Mouse (Mus musculus) erythroblast, embryonic 14.5 days (primary cell): ENCODE measurements around the gene Lrrc4c.

ENCODE experiments used
- GATA1 ChIP-seq: IDR thresholded peaks from 2 replicates; pipeline ENCODE4 v1.6.1; 2012; ENCODE audit warnings: low read length, inconsistent platforms, mixed read lengths
- TAL1 ChIP-seq: IDR thresholded peaks from 3 replicates; pipeline ENCODE4 v1.6.1; 2012; ENCODE audit warnings: low read length, inconsistent platforms, mixed read lengths

DNA sequence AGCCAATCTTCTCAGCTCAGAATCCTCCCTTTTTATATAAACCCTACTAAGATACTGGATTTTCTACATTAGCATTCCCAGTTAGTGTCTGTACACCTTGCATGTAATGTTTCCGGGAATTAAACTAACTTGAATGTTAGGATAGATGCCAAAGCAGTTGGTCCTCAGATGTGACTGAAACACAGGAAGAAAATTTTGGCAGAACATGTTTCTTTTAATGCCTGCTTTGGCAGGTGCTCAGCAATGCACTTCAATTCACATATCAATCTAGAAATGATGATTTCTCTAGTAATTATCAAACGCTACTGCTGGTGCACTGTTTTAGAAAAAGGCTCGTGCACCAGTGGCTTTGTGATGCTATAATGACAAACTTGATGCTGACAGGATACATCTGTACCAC is 806.3 kb downstream of the Lrrc4c start:
- TF ChIP-seq TAL1 (no peak), GATA1 (no peak)
